Comparison of ENCODE assay signal across 8 mouse cellular contexts in the genomic region with DNA sequence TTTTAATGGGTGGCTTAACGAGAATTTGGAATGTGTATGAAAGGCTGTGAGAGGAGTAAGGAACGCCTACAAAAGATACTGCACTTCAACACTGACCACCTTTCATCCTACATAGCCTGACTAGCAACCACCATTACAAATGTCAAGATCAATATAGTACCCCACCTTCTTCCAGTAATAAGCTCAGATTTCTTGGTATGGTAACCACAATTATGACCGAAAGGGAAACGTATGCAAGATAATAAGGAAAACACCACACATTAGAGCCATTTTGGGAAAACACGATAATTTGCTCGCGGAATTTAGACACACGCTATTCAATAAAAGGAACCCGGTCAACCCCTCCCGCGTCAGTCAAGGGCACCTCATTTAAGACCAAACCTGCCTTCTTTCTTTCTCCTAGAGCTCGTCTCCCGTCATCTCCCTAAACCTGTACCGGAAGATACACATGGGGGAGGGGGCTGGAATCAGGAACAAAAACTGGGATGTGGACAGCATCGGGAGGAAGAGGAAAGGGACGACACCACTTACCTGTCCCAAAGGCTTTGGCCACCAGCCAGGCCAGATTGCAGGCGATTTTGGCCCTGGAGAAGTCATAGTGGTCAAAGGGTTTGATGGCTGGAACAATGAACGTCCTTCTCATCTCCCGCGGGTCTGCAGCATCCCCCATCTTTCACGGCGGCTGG. TPM values are rescaled to one million over a fixed set of nuclear protein-coding genes. Genes with fewer than 3 reads are reported as not detected.
A peak's percentile ranks its signal among the peaks of the same experiment; 100 is the strongest.
DNase-seq lines count a peak whose midpoint lies in the region; ATAC-seq and TF ChIP-seq lines count a peak whose summit lies in the region.

No protein-coding gene starts in this region.

- TF ChIP-seq CTCF in liver, adult 2 months (IDR thresholded peaks at IDR 0.05; ENCODE audit: low read depth, low read length) = no peak
- no peak for TF ChIP-seq CTCF in stomach, postnatal 0 days (IDR thresholded peaks at IDR 0.05; ENCODE audit: low read depth)

- no peaks in the 10 kb centered on the region for H3K36me3 ChIP-seq in liver, adult 2 months (ENCODE audit: control insufficient read depth, insufficient read depth, low read length)
- no peaks in the 10 kb centered on the region for H3K36me3 ChIP-seq in embryonic facial prominence, embryonic 15.5 days
- 0 out of 2 replicates have a peak, but pooled peaks cover 5% of the 10 kb centered on the region for H3K36me3 ChIP-seq in intestine, embryonic 14.5 days (ENCODE audit: control insufficient read depth, insufficient read depth, low read length)
- H3K36me3 ChIP-seq in stomach, postnatal 0 days (ENCODE audit: control insufficient read depth, insufficient read depth, low read length) = no peaks in the 10 kb centered on the region

- peaks cover 19% of the 10 kb centered on the region; the same call in 1 of the 2 replicates for H3K79me2 ChIP-seq in liver, adult 2 months (ENCODE audit: control insufficient read depth, insufficient read depth, low read length)

- 2% methylated on average over 22 of the region's 22 CpGs for WGBS in liver, adult 2 months
- 0% methylated on average over 22 of the region's 22 CpGs for WGBS in embryonic facial prominence, embryonic 15.5 days
- WGBS in intestine, embryonic 14.5 days = under 1% methylated on average over 22 of the region's 22 CpGs
- WGBS in stomach, postnatal 0 days = under 1% methylated on average over 22 of the region's 22 CpGs

- peaks cover 9% of the 10 kb centered on the region for H3K4me1 ChIP-seq in liver, adult 2 months (ENCODE audit: control insufficient read depth, insufficient read depth, low read length)
- H3K4me1 ChIP-seq in embryonic facial prominence, embryonic 15.5 days = peaks cover 21% of the 10 kb centered on the region
- peaks cover 22% of the 10 kb centered on the region for H3K4me1 ChIP-seq in intestine, embryonic 14.5 days (replicated peaks; ENCODE audit: control insufficient read depth, insufficient read depth, low read length)
- H3K4me1 ChIP-seq in stomach, postnatal 0 days (replicated peaks; ENCODE audit: control insufficient read depth, insufficient read depth) = no peaks in the 10 kb centered on the region

- no peak for TF ChIP-seq EP300 in stomach, postnatal 0 days (optimal IDR thresholded peaks at IDR 0.05)

- H3K27me3 ChIP-seq in liver, adult 2 months (ENCODE audit: control insufficient read depth, insufficient read depth, low read length) = no peaks in the 10 kb centered on the region
- H3K27me3 ChIP-seq in embryonic facial prominence, embryonic 15.5 days = no peaks in the 10 kb centered on the region
- H3K27me3 ChIP-seq in intestine, embryonic 14.5 days (replicated peaks; ENCODE audit: control insufficient read depth, insufficient read depth, low read length) = no peaks in the 10 kb centered on the region
- no peaks in the 10 kb centered on the region for H3K27me3 ChIP-seq in stomach, postnatal 0 days (ENCODE audit: control insufficient read depth, insufficient read depth, low read length)

- peak overlapping the region; percentile 95 for H3K4me3 ChIP-seq in liver, adult 2 months (ENCODE audit: insufficient read depth, low read depth, low read length)
- peak overlapping the region; percentile 94 for H3K4me3 ChIP-seq in embryonic facial prominence, embryonic 15.5 days (replicated peaks)
- H3K4me3 ChIP-seq in intestine, embryonic 14.5 days (ENCODE audit: low read depth, low read length) = peak overlapping the region; percentile 55
- H3K4me3 ChIP-seq in stomach, postnatal 0 days (ENCODE audit: low read depth, low read length) = peak overlapping the region; percentile 96

- no peak overlapping the region for H3K27ac ChIP-seq in liver, adult 2 months (replicated peaks; ENCODE audit: insufficient read depth, low read depth, low read length)
- peak overlapping the region; percentile 98 for H3K27ac ChIP-seq in embryonic facial prominence, embryonic 15.5 days (replicated peaks)
- peak overlapping the region; percentile 86 for H3K27ac ChIP-seq in intestine, embryonic 14.5 days (ENCODE audit: low read depth)
- peak overlapping the region; percentile 99 for H3K27ac ChIP-seq in stomach, postnatal 0 days (replicated peaks)

- peak; percentile 46 for DNase-seq in liver, adult 2 months (ENCODE audit: extremely low read depth, low read depth, low spot score)
- DNase-seq in liver = no peak
- peak; percentile 61 for DNase-seq in brain, adult 2 months (ENCODE audit: low read depth, low spot score)
- peak; percentile 78 for DNase-seq in intestine, embryonic 14.5 days (ENCODE audit: low spot score)
- peak; percentile 36 for DNase-seq in lung, postnatal 10 days
- no peak for DNase-seq in stomach, postnatal 0 days (ENCODE audit: low spot score)
- DNase-seq in adrenal gland, postnatal 25 days = no peak

- H3K9me3 ChIP-seq in embryonic facial prominence, embryonic 15.5 days (replicated peaks) = no peaks in the 10 kb centered on the region
- no peaks in the 10 kb centered on the region for H3K9me3 ChIP-seq in intestine, embryonic 14.5 days (ENCODE audit: control insufficient read depth, low read length)
- H3K9me3 ChIP-seq in stomach, postnatal 0 days (ENCODE audit: control insufficient read depth, low read length) = no peaks in the 10 kb centered on the region

- H3K4me2 ChIP-seq in embryonic facial prominence, embryonic 15.5 days (replicated peaks) = peak overlapping the region; percentile 91
- peak overlapping the region; percentile 60 for H3K4me2 ChIP-seq in intestine, embryonic 14.5 days (ENCODE audit: low read length)
- H3K4me2 ChIP-seq in stomach, postnatal 0 days (replicated peaks; ENCODE audit: low read depth) = peak overlapping the region; percentile 73

- ATAC-seq in embryonic facial prominence, embryonic 15.5 days (ENCODE audit: insufficient number of reproducible peaks, low FRiP score, low TSS enrichment, low read depth) = no peak
- ATAC-seq in intestine, embryonic 14.5 days (replicated peaks; ENCODE audit: low FRiP score, low TSS enrichment, low read depth) = 0 out of 2 replicates have a peak, but pooled peaks have one; percentile 0
- ATAC-seq in stomach, postnatal 0 days (ENCODE audit: low FRiP score, low TSS enrichment) = peak; percentile 7; the same call in 1 of the 2 replicates

- peak overlapping the region; percentile 96 for H3K9ac ChIP-seq in liver, adult 2 months (ENCODE audit: low read depth, low read length)
- H3K9ac ChIP-seq in embryonic facial prominence, embryonic 15.5 days = peak overlapping the region; percentile 91
- H3K9ac ChIP-seq in intestine, embryonic 14.5 days (ENCODE audit: low read length) = peak overlapping the region; percentile 77
- H3K9ac ChIP-seq in stomach, postnatal 0 days (ENCODE audit: low read length) = peak overlapping the region; percentile 90

- no peak for TF ChIP-seq POLR2A in liver, adult 2 months (IDR thresholded peaks at IDR 0.05; ENCODE audit: extremely low read depth, insufficient read depth, low read length)

RNA-seq across cellular contexts. Expression of gene Camsap2, which starts 1.0 kb away (rescaled TPM):
- 8.9 and 9.1 TPM in 2 replicates for total RNA-seq in liver, adult 2 months (2014; rRNA removed)
- 2.1 and 2.3 TPM in 2 replicates for polyA plus RNA-seq in liver, adult 2 months (2012; rRNA removed)
- polyA plus RNA-seq in embryonic facial prominence, embryonic 15.5 days (2015; fragmentation: Nextera tagmentation; extraction: Ambion mirVana) = 11.2 and 12.4 TPM in 2 replicates
- polyA plus RNA-seq in intestine, embryonic 14.5 days (2014; fragmentation: Nextera tagmentation; extraction: Ambion mirVana) = 14.2 and 16.2 TPM in 2 replicates
- polyA plus RNA-seq in stomach, postnatal 0 days (2015; fragmentation: Nextera tagmentation; extraction: Ambion mirVana) = 8.9 and 9.5 TPM in 2 replicates
- total RNA-seq in adrenal gland, postnatal 25 days (2021) = 39.4 and 46.0 TPM in 2 replicates

Comparison
In these comparisons a context has a peak if more than half of its experiments do, and no peak if none do; other contexts are left out.
1. DNase-seq: peak in liver, adult 2 months (single experiment), brain, adult 2 months (single experiment), intestine, embryonic 14.5 days (single experiment) and lung, postnatal 10 days (single experiment); none in liver (single experiment), stomach, postnatal 0 days (single experiment) and adrenal gland, postnatal 25 days (single experiment).
2. Peak in every context shown above with its lines, with median percentiles within 50 percentile points of each other: H3K4me3 ChIP-seq, H3K9ac ChIP-seq and H3K4me2 ChIP-seq.